Mouse (Mus musculus): Measurements from ENCODE around the gene Aarsd1.
A peak's percentile ranks its signal among the peaks of the same experiment; 100 is the strongest.
"Not testable (repeated sequence)": the region's sequence is repeated elsewhere in the genome, so short reads cannot be mapped to it uniquely, and the experiment has no call there.

Aarsd1 gene

DNA sequence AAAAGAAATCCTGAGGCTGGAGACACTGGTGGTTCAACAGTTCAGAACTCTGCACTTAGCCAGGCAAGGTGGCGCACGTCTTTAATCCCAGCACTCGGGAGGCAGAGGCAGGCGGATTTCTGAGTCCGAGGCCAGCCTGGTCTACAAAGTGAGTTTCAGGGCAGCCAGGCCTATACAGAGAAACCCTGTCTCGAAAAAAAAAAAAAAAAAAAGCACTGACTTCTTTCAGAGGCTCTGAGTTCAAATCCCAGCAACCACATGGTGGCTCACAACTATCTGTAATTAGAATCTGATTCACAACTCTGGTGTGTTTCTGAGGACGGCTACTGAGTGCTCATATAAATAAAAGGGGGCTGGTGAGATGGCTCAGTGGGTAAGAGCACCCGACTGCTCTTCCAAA lies 29.4 kb upstream of the Aarsd1 start:
- DNase-seq, result not testable (repeated sequence)

- no peak for DNase-seq
Measured at GRCm38 (mm10) chr11:101446319-101446718, 28.9 kb upstream of the Aarsd1 start.

- DNase-seq, result no peak
Measured at GRCm38 (mm10) chr11:101442760-101443159, 25.3 kb upstream of the Aarsd1 start.

GRCm38 (mm10) chr11:101442127-101442693 lies 24.8 kb upstream of the Aarsd1 start, which contains the start of gene Rpl27:
TSS of gene Rpl27 (plus strand) at chr11:101442298.
- peak; percentile 97 for DNase-seq

DNA sequence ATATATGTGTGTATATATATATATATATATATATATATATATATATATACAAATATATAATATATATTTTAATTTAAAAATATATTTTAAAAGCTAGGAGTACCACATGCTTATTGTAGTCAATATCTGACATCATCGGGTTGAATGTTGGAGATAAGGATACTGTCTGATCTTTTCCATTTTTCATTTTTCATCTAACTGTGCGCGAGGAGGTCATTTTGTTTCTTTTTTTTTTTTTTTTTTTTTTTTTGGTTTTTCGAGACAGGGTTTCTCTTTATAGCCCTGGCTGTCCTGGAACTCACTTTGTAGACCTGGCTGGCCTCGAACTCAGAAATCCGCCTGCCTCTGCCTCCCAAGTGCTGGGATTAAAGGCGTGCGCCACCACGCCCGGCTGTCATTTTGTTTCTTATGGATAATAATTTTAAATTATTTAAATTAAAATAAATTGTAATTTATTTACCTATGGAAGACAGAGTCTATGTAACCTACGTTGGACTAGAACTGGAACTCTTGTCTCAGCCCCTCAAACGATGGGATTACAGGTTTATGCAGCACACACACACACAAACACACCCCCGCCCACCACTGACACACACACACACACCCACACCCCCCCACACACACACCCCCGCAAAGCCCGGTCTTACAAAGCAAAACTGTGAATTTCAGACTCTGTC lies 24.2 kb upstream of the Aarsd1 start:
- not testable (repeated sequence) for DNase-seq

DNA sequence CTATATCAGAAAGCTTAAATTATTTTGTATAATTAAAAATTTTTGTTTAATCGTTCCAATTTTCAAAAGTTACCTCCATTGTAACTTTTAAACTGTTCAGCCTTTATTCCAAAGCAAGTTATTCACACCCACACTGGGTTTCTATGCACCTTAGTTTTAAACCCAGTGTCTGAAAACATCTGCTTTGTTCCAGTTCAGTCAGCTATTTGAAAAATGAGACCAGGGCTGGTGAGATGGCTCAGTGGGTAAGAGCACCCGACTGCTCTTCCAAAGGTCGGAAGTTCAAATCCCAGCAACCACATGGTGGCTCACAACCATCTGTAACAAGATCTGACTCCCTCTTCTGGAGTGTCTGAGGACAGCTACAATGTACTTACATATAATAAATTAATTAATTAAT lies 20.6 kb upstream of the Aarsd1 start:
- DNase-seq, result not testable (repeated sequence)

DNA sequence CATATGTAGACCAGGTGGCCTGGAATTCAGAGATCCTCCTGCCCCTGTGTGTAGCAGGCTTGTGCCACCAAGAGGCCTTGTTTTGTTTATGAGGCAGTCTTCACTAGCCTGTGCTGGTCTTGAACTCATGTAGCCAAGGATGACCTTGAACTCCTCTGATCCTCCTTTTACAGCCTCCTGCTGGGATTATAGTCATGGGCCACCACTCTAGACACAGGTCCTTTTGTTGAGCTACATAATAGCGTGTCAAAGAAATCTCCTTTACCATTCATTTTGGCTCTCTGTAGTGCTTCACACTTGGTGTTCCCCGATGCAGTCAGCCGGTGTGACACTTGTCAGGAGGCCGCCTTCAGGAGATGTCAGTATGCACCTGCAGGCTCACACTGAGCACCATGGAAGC lies 19.5 kb upstream of the Aarsd1 start:
- no peak for DNase-seq

DNA sequence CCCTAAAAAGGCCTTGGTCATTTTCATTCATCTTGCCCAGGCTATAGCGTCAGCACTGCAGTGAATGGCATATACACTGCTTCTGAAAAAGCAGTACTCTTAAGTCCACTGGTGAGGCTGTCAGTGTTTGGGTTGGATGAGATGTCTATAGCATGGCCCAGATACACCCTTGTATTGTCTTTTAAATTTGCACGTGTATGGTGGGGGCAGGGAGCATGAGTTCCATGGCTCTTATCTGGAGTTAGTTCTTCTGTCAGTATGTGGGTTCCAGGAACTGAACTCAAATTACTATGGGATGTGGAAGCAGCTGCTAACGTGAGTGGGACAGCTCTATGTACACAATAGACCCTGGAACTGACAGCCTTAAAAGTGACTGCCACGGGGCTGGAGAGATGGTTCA lies 18.4 kb upstream of the Aarsd1 start:
- DNase-seq, result no peak

- no peak for DNase-seq
Measured at GRCm38 (mm10) chr11:101433396-101433795, 16.0 kb upstream of the Aarsd1 start.

DNA sequence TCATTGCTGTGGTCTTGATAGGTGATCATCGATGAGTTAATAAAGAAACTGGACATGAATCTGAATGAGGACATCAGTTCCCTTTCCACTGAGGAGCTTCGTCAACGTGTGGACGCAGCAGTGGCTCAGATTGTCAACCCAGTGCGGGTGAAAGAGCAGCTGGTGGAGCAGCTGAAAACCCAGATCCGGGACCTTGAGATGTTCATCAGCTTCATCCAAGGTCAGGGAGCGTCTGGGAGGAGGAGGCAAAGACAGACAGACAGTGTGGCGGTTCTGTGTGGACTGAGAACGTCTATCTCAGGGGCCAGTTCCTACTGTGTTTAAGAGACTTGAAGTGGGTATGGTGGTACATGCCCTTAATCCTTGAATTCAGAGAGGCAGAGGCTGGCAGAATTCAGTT lies 13.9 kb upstream of the Aarsd1 start:
- DNase-seq, result no peak

GRCm38 (mm10) chr11:101426165-101426564 lies 8.8 kb upstream of the Aarsd1 start:
- DNase-seq, result no peak

DNA sequence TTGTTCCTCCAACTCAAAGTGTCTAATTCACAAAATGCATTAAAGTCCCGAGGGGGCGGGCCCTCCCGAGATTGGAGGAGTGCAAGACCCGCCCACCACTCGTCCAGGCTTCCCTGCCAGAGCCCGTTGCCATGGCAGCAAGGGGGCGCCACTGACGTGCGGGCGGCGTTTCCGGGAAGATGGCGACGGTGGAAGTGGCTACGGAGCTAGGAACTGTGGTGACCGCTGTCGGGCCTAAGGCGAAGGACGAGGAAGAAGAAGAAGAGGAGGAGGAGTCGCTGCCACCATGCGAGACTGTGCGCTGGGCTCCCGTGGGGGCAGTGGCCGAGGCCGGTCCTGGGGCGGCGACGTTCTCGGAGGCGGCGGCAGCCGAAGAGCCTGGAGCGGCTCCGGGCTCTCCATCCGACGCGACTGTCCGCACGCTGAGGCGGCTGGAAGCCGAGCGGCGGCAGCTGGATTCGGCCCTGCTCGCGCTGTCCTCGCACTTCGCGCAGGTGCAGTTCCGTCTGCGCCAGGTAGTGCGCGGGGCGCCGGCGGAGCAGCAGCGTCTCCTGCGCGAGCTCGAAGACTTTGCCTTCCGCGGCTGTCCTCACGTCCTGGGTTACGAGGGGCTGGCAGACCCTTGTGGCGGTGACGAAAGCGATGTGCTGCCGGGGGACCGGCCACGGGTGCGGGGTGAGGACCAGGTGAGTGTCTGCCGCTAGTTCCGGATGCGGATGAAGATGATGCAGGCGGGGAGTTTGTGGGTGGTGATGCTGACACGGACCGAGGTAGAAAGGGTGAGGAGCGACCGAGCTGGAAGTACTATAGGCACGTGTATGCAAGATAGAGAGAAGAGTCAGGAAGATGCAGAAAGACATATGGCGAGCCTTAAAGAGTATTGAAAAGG lies 7.8 kb upstream of the Aarsd1 start, which contains the start of the genes Rundc1 and Ptges3l:
Rundc1 (plus strand) TSS at position 161 of the 889 bp plus-strand sequence.
Ptges3l (minus strand) TSS at position 409 of the 889 bp plus-strand sequence.
- peak; percentile 98 for DNase-seq

DNA sequence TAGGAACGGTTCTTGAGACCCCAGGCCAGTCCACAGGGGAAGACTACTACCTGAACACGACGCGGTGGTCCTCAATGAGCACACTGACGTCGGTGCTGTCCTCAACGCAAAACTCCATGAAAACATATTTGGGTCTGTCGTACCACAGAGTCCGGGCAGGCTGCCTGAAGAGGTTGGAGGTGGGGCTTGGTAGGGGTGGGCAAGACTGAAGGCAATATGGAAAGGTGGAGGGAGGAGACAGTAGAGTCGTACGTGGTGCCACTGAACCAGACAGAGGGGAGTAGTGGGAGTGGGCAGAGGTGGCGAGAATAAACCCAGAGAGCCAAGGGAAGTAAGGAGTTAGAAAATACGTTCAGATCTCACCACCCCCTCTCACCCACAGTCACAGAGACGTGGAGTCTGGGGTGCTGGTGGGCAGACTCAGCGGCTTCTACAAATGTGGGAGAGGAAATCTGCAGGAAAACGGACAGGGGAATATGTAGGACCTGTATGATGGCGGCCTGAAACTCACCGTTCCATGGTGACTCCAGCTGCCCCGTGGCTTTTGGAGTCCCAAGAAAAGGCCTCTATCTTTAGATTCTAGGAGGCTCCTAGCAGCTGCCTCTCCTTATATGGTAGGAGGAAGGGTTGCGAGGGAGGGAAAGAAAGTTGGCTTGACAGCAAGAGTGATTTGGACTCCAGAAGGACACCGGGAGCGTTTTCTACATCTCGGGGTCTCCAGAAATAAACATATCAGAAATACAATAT lies 6.9 kb upstream of the Aarsd1 start, which contains the start of gene Gm27029:
Gm27029 (minus strand) TSS at position 692 of the 747 bp plus-strand sequence.
- no peak for DNase-seq

DNA sequence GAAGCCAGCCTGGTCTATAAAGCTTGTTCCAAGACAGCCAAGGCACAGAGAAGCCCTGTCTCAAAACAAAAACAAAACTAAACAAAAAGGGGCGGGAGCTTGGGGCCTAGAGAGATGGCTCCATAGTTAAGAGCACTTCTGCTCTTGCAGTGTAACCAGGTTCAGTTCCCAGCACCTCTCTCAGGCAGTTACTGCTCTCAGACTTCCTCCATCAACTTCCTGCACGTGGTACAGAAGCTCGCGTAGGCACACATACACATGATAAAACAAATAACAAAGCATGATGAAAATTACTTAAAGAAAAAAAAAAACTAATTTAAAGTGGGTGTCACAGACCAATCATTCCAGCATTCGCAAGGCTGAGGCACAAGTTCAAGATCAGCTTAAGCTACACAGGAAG lies 2.7 kb upstream of the Aarsd1 start:
- DNase-seq, result no peak

DNA sequence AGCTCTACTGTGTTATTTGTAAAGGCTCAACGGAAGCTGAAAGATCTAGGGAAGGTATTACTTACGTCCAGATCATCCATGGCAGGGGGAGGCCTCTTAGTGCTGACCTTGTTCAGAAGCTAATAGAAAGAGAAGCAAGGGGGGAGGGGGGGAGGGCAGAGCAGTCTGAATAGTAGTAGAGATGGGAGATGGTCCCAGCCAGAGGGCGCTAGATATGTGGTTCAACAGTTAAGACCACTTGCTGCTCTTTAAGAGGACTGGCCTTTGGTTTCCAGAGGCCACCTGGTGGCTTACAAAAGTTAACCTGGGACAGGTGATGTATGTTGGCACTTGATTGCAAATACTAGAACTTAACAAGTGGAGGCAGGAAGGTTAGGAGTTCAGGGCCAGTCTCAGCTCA lies 2.2 kb upstream of the Aarsd1 start:
- no peak for DNase-seq

GRCm38 (mm10) chr11:101418991-101419390 lies 1.6 kb upstream of the Aarsd1 start:
- DNase-seq, result peak; percentile 26

- DNase-seq, result no peak
Measured at GRCm38 (mm10) chr11:101416433-101417100, 848 bp downstream of the Aarsd1 start.

- DNase-seq, result no peak
Measured at GRCm38 (mm10) chr11:101415306-101415705, 2.1 kb downstream of the Aarsd1 start.

DNA sequence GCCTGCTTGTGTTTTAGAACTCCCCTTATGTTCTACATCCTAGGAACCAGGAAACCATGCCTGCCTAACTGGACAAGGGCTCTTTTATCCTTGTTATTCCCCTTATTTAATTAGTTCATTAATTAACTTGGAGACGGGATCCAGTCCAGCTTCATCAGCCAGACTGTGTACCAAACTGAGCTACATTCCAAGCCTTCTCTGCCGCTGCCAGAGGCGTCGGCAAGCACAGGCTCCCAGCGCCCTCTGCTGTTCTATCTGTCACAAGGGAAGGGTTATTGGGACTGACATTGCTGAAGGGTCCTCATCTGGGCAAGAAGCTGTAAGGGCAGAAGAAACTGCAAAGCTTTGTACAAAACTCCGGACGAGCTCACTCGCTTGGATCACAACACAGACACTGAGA lies 22.3 kb downstream of the Aarsd1 start:
- DNase-seq, result peak; percentile 50

GRCm38 (mm10) chr11:101381817-101382216 lies 35.6 kb downstream of the Aarsd1 start:
- no peak for DNase-seq

DNA sequence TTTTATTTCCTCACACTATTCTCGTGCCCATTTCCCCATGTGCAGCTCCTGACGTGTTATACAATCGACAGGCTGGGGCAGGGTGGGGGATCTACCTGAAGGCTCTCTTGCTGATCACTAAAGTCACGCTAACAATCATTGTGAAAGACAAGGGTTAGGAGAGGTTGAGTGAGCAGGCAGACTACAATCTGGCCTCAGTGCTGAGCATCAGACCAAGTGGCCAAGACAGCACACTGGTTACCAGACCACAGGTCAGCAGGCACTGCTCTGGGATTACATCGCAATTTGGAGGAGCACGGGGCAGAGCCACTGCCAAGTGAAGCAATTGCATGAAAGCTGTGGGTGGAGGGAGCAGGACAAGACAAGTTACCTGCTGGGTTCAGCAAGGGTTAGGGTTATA lies 38.5 kb downstream of the Aarsd1 start:
- no peak for DNase-seq

- DNase-seq, result not testable (repeated sequence)
Measured at GRCm38 (mm10) chr11:101378196-101378595, 39.2 kb downstream of the Aarsd1 start.
